Mouse (Mus musculus) gastrocnemius, adult 2 months (tissue): ENCODE measurements around the gene Fam193b. TPM values are rescaled to one million over a fixed set of nuclear protein-coding genes. Genes with fewer than 3 reads are reported as not detected.
"Not testable (repeated sequence)": the region's sequence is repeated elsewhere in the genome, so short reads cannot be mapped to it uniquely, and the experiment has no call there.

Experiments used
- DNase-seq: peaks from one replicate; pipeline ENCODE4 v3.0.0; 2022
- H3K27ac ChIP-seq: fragments of 200-600 bp; 2 replicates; pipeline ENCODE4 v1.8.1; 2022; ENCODE audit warnings: mild to moderate bottlenecking
- H3K4me3 ChIP-seq: fragments of 200-600 bp; 2 replicates; pipeline ENCODE4 v1.8.1; 2022; ENCODE audit warnings: mild to moderate bottlenecking, moderate library complexity
- CTCF ChIP-seq: fragments of 200-600 bp; IDR thresholded peaks from 2 replicates; pipeline ENCODE4 v1.8.1; 2022; ENCODE audit warnings: antibody characterized with exemption, mild to moderate bottlenecking, moderate library complexity
- intact Hi-C: fragments of 180-260 bp; cut with DNase I; formaldehyde crosslinking; loops from one replicate; pipeline ENCODE4 v1.15.1; 2025
- total RNA-seq, 2 experiments: library from RNA; stranded (reverse); gene quantifications; 2 replicates each; pipeline ENCODE4 v1.2.3; 2021

Gene Fam193b
- total RNA-seq, 2 experiments from 2014 or later = 14.4 to 16.6 TPM

DNA sequence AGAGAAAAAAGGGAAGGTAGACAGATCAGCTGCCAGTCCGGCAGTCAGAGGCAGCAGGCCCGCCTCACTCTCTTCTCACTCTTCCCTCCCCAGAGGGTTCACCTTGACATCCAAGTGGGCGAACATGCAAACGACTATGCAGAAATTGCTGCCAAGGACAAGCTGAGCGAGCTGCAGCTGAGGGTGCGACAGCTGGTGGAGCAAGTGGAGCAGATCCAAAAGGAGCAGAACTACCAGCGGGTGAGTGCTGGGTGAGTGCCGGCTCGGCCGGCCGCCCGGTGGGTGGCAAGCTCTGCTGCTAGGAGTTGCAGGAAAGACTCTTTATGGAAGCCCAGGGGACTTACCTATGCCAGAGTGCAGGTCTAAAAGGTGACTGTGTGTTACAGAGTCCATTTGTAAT lies 24.5 kb upstream of the Fam193b start:
- TF ChIP-seq CTCF = no peak

DNA sequence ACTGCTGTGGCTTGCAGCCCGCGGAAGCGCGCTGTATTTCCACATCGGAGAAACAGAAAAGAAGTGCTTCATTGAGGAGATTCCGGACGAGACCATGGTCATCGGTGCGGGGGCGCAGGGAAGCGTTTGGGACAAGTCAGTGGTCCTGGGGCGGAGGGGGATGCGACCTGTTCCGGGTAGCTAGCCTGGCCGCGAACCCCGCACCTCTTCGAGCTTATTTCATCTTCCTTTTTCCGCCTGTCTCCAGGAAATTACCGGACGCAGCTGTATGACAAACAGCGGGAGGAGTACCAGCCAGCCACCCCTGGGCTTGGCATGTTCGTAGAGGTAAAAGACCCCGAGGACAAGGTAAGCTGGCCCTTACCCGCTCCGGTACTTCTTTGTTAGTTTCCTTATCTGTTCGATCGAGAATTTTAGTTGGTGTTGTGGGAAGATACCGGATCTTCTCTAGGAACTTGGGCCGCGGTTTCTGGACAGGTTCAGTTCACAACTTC lies 22.4 kb upstream of the Fam193b start:
- DNase-seq = no peak
- no peak for TF ChIP-seq CTCF
- H3K27ac ChIP-seq = peak overlapping the region; percentile 90
- intact Hi-C loops = loop anchor here (2.0 kb wide), 1 partner anchor 22 kb away; the partner anchor contains the start of gene Fam193b
- H3K4me3 ChIP-seq = peak overlapping the region; percentile 99

More for the DNA sequence above, 24.5 kb upstream of the Fam193b start:
- Histone ChIP-seq H3K4me3 (peak overlapping the region; percentile 99), H3K27ac (peak overlapping the region; percentile 62)
- peak; percentile 85 for DNase-seq
- intact Hi-C loops = no loop called here

GRCm38 (mm10) chr13:55592512-55593253 lies 21.8 kb upstream of the Fam193b start:
- peak overlapping the region; percentile 90 for H3K27ac ChIP-seq
- peak; percentile 11; the same call in 1 of the 2 replicates for TF ChIP-seq CTCF
- peak; percentile 98 for DNase-seq
- peak overlapping the region; percentile 99 for H3K4me3 ChIP-seq
- intact Hi-C loops = loop anchor here (2.0 kb wide), 1 partner anchor 22 kb away; the partner anchor contains the start of gene Fam193b

GRCm38 (mm10) chr13:55591961-55592490 lies 21.1 kb upstream of the Fam193b start:
- intact Hi-C loops = loop anchor here (2.0 kb wide), 1 partner anchor 21 kb away; the partner anchor contains the start of gene Fam193b

GRCm38 (mm10) chr13:55578086-55578485 lies 7.2 kb upstream of the Fam193b start:
- DNase-seq = no peak

More at GRCm38 (mm10) chr13:55591961-55592490, 21.1 kb upstream of the Fam193b start:
- H3K27ac ChIP-seq = no peak overlapping the region
- TF ChIP-seq CTCF = no peak
- no peak for DNase-seq
- H3K4me3 ChIP-seq = no peak overlapping the region

DNA sequence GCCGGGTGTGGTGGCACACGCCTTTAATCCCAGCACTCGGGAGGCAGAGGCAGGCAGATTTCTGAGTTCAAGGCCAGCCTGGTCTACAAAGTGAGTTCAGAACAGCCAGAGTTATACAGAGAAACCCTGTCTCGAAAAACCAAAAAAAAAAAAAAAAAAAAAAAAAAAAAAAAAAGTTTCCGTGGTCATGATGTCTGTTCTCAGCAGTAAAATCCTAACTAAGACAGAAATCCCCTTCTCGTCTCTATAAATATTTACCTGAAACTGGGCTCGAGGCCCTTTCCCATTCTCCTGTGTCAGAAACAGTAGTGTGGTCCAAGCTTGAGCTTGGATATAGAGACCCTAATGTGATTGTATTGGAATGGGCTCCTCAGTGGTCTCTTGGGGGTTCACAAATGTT lies 6.0 kb upstream of the Fam193b start:
- H3K4me3 ChIP-seq, intact Hi-C loops, H3K27ac ChIP-seq, DNase-seq: not testable (repeated sequence)

More at GRCm38 (mm10) chr13:55578086-55578485, 7.2 kb upstream of the Fam193b start:
- TF ChIP-seq CTCF = no peak
- H3K4me3 ChIP-seq = no peak overlapping the region
- intact Hi-C loops = no loop called here
- H3K27ac ChIP-seq = no peak overlapping the region

DNA sequence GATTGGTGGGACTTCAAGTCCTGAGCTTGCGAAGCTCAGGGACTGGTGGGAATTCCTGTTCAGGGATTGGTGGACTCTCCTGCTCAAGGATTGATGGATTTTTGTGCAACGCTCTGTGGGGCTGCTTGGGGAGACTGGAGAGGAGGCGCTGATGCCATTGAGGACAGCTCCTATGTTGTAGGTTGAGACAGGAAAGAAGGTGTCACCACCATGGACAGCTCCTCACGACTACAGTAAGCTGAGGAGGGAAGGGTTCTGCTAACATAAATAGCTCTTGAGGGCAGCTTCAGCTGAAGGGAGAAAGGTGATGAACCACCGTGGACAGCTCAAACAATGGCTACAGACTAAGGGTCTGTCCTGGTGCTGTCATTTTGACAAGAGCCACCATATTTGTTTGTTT lies 5.0 kb upstream of the Fam193b start:
- H3K27ac ChIP-seq = no peak overlapping the region
- TF ChIP-seq CTCF = no peak
- intact Hi-C loops = no loop called here

DNA sequence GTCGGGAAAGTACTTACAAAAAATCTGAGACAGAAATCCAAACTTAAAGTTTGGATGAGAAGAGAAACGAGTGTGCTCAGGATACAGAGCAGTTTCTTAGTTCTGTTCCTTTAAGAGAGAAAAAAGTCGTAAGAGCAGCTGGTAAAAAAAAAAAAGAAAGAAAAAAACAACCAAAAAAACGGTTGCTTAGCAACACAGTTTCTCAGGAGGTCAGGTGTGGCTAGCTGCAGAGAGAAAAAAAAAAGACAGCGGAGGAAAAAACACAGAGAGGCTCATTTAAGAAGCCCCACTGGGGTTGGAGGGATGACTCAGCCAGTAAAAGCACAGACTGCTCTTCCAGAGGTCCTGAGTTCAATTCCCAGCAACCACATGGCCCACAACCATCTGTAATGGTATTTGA lies 3.4 kb upstream of the Fam193b start:
- Histone ChIP-seq H3K27ac (no peak overlapping the region), H3K4me3 (no peak overlapping the region)
- no peak for DNase-seq
- intact Hi-C loops = loop anchor here (5.0 kb wide), 1 partner anchor 37 kb away; the partner anchor contains the start of gene Ddx41
- no peak for TF ChIP-seq CTCF

More for the DNA sequence above, 5.0 kb upstream of the Fam193b start:
- DNase-seq = no peak
- H3K4me3 ChIP-seq = no peak overlapping the region

GRCm38 (mm10) chr13:55573432-55573831 lies 2.5 kb upstream of the Fam193b start, which contains the start of gene Tmed9:
Gene Tmed9, plus strand, starts transcription at chr13:55573732.
- Histone ChIP-seq H3K27ac (no peak within 1 kb of the TSS), H3K4me3 (no peak within 1 kb of the TSS)
- intact Hi-C loops = loop anchor here (5.0 kb wide), 1 partner anchor 36 kb away; the partner anchor contains the start of gene Ddx41
- TF ChIP-seq CTCF = no peak
- no peak for DNase-seq

DNA sequence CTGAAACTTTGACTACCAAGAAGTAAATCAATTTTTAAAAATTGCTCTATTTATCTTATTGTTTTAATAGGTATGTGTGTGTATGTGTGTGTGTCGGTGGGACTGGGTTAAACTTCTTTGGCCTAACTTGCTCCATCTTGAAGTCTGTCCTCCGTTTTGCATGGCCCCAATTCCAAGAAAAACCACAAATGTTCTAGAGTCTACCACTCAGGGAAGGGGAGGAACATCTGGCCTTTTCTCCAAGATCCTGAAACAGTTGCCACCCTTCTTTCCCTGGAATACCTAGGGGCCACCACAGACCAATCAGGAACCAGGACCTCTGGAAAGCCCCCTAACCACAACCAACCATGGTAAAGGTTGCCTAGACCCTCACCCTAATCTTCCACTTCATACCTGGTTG lies 1.1 kb upstream of the Fam193b start:
- no peak for TF ChIP-seq CTCF
- peak overlapping the region; percentile 95 for H3K4me3 ChIP-seq
- intact Hi-C loops = loop anchor here (2.0 to 5.0 kb wide), 2 partner anchors 21 to 35 kb away; partner anchors contain the start of gene Ddx41
- peak overlapping the region; percentile 85; the same call in 1 of the 2 replicates for H3K27ac ChIP-seq
- no peak for DNase-seq

DNA sequence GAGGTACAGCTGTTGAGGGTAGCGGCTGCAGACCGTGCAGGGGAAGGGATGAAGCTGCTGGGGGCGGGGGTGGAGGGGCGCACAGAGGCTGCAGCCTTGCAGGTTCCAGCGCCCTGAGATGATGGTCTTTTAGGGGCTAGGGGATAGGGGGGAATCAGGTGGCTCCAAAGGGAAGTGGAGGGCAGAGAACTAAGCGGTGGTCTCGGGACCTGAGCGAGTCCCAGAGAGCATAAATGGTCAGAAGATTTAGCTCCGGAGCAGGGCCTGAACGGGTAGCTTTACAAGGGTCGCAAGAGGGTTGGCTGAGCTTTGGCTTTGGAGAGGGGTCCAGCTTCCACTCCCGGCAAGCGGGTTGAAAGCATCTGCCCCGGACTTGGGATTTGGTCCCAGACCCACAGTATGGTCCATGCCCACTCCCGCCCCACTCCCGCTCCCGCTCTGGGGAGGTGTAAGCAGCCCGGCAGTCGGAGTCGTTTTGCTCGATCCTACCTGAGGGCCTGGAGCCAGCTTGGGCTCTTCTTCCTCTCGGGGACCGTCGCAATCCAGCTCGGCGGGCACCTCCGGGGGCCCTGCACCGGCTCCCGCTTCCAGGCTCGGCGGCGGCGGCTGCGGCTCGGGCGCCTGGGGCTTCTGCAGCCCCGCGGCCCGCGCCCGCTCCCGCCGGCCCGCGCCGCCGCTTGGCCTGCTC lies 490 bp downstream of the Fam193b start:
- TF ChIP-seq CTCF = no peak
- intact Hi-C loops = loop anchor here (2.0 to 5.0 kb wide), 2 partner anchors 22 to 33 kb away; partner anchors contain the start of gene Ddx41
- H3K4me3 ChIP-seq = peak overlapping the region; percentile 95
- peak; percentile 67 for DNase-seq
- H3K27ac ChIP-seq = peak overlapping the region; percentile 85

DNA sequence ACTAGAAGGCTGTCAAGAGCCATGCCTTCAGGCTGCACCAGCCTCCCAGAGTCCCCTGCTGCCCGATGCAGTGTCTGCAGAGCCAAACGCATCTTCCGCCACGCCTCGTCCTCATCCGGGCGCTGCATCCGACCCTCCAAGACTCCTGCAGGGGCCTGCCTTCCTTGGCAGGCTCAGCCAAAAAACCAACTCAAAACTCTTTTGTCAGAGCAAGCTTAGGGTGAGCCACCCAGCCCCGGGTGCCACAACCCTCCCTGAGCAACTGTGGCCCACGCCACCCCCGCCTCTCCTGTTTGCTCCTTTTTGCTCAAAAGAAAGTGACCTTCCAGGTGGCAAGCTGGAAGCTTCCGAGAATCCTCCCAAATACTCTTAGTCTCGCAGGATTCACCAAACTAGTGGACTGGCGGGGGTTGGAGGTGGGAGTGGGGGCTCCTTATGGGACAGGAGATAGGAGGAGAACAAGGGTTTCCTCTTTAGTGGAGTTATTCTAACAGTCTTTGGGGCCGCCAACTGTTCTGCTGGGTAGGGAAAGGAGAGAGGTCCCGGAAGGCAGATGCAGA lies 1.1 kb downstream of the Fam193b start:
- intact Hi-C loops = loop anchor here (2.0 to 5.0 kb wide), 2 partner anchors 23 to 33 kb away; partner anchors contain the start of gene Ddx41
- peak overlapping the region; percentile 95 for H3K4me3 ChIP-seq
- no peak for DNase-seq
- TF ChIP-seq CTCF = no peak
- peak overlapping the region; percentile 85 for H3K27ac ChIP-seq

DNA sequence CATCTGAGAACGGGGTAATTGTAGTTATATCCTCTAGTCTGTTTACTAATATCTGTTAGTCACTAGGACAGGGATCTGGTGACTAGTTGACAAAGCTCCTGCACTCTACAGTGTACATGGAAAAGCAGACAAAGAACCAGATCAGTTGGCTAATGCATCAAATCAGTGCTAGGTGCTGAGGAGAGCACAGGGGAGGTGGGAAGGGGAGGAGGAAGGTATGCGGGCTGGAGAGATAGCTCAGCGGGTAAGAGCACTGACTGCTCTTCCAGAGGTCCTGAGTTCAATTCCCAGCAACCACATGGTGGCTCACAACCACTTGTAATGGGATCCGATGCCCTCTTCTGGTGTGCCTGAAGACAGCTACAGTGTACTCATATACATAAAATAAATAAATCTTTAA lies 2.4 kb downstream of the Fam193b start:
- H3K27ac ChIP-seq, H3K4me3 ChIP-seq, DNase-seq, intact Hi-C loops: not testable (repeated sequence)
